Mouse (Mus musculus): Measurements from ENCODE around the gene Tmem150b.

- TF ChIP-seq CTCF (IDR thresholded peaks at IDR 0.05; ENCODE audit: extremely low read depth, insufficient read length, insufficient replicate concordance, low read depth, low read length): no peak
- TF ChIP-seq POLR2A (IDR thresholded peaks at IDR 0.05; ENCODE audit: low read depth, low read length): no peak
Observed at GRCm38 (mm10) chr7:4751971-4752820, 27.1 kb upstream of the Tmem150b start.
